Mouse (Mus musculus) heart, postnatal 0 days (tissue): ENCODE measurements around the gene Akirin2. TPM values are rescaled to one million over a fixed set of nuclear protein-coding genes. Genes with fewer than 3 reads are reported as not detected.

Experiments
- ATAC-seq: fragments of 200-750 bp; cut with Nextera tagmentation; 2 replicates; pipeline ENCODE4 v1.8.0; 2017; ENCODE audit warnings: low read depth, moderate number of reproducible peaks, moderate library complexity; ENCODE audit not compliant: insufficient read depth
- DNase-seq: peaks from one replicate; pipeline ENCODE4 v3.0.0-alpha.2; 2016; ENCODE audit warnings: low spot score
- H3K27ac ChIP-seq: fragments of 300-500 bp; sonication (generic); 2 replicates; pipeline ENCODE4 v1.5.1; 2014; ENCODE audit warnings: low read depth, mild to moderate bottlenecking
- H3K27me3 ChIP-seq: fragments of 300-500 bp; sonication (generic); 2 replicates; pipeline ENCODE4 v1.6.1; 2014; ENCODE audit warnings: low read length, mixed read lengths; ENCODE audit not compliant: control insufficient read depth, insufficient read depth
- H3K36me3 ChIP-seq: fragments of 300-500 bp; sonication (generic); replicated peaks from 2 replicates; pipeline ENCODE4 v1.6.1; 2014; ENCODE audit warnings: low read length, mixed read lengths; ENCODE audit not compliant: control insufficient read depth, insufficient read depth
- H3K4me1 ChIP-seq: fragments of 300-500 bp; sonication (generic); 2 replicates; pipeline ENCODE4 v1.6.1; 2014; ENCODE audit warnings: antibody characterized with exemption; ENCODE audit not compliant: control insufficient read depth, insufficient read depth
- H3K4me2 ChIP-seq: fragments of 300-500 bp; sonication (generic); 2 replicates; pipeline ENCODE4 v1.6.1; 2014; ENCODE audit warnings: low read depth, mild to moderate bottlenecking, low read length, moderate library complexity
- H3K4me3 ChIP-seq: fragments of 300-500 bp; sonication (generic); 2 replicates; pipeline ENCODE4 v1.5.1; 2014; ENCODE audit warnings: low read depth, low read length
- H3K9ac ChIP-seq: fragments of 300-500 bp; sonication (generic); replicated peaks from 2 replicates; pipeline ENCODE4 v1.6.1; 2014; ENCODE audit warnings: low read depth, low read length, mixed read lengths
- H3K9me3 ChIP-seq: fragments of 300-500 bp; sonication (generic); replicated peaks from 2 replicates; pipeline ENCODE4 v1.6.1; 2016; ENCODE audit warnings: low read length; ENCODE audit not compliant: control insufficient read depth
- CTCF ChIP-seq: IDR thresholded peaks from 2 replicates; pipeline ENCODE4 v1.5.1; 2016; ENCODE audit warnings: antibody characterized with exemption, control low read depth, low read depth
- EP300 ChIP-seq: IDR thresholded peaks from 2 replicates; pipeline ENCODE4 v1.6.1; 2016; ENCODE audit warnings: antibody characterized with exemption, low read depth
- WGBS: fragments of 180-500 bp; shearing (Covaris S2); extraction: QIAGEN DNeasy Blood & Tissue Kit; methylation state at CpG from one replicate; pipeline ENCODE4 v1.1.7; 2014; 5-methylcytosine and 5-hydroxymethylcytosine counted together
- polyA plus RNA-seq: library from polyadenylated mRNA; unstranded; fragments of >200 nt; fragmentation: Nextera tagmentation; extraction: Ambion mirVana; gene quantifications from 2 replicates; pipeline ENCODE4 v1.2.1, GENCODE M21; 2015
- total RNA-seq: library from RNA; depleted of rRNA; stranded (reverse); fragments of >200 nt; gene quantifications from 2 replicates; pipeline ENCODE4 v1.2.3, GENCODE M21; 2014; ENCODE audit warnings: low replicate concordance

Gene Akirin2
- total and polyA plus RNA-seq, 2 experiments from 2014 or later, result 29.0 to 34.2 TPM

DNA sequence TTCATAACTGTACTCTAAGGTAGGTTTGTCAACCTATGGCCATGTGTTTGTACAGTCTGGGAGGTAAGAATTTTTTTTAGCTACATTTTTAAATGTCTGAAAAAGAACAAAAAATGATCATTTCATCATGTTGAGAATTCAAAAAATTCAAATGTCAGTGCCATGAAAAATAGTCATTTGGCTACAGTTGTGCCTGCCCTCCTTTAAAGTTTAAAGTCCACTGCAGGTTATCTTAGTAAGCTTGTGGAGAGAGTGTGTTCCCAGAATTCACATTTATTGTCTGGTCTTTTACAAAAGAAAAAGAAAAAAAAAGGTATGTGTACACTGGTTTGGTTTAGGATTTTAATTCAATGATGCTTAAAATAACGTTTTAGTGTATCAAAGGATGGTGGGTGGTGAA, 3.9 kb downstream of the Akirin2 start:
- no peak for ATAC-seq
- WGBS, result 40% methylated on average over 1 of the region's 1 CpGs

DNA sequence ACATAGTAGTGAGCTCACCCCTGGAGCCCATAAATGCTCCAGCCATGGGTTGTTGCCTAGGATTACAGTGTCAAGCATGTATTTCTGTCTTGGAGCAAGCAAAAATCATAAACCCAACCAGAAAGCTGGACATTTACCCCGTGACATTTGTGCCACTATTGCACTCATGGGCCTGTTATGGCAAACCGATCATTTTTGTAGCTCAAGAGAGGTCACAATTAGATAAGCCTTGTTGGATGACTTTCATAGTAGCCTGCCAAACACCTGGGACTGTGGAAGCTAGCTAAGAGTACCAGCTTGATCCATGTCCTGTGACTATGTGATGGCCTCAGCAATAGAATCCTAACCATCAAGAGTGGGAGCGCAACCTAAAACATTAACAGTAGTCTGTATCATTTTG, 4.9 kb downstream of the Akirin2 start:
- Histone ChIP-seq H3K36me3 (no peaks in the 10 kb centered on the region), H3K27ac (peak overlapping the region; percentile 3; the same call in 1 of the 2 replicates), H3K4me1 (peaks cover 46% of the 10 kb centered on the region), H3K4me2 (no peak overlapping the region), H3K4me3 (no peak overlapping the region), H3K9ac (no peak overlapping the region), H3K27me3 (no peaks in the 10 kb centered on the region), H3K9me3 (no peaks in the 10 kb centered on the region)
- ATAC-seq (no peak), DNase-seq (no peak)
- WGBS, result 70% methylated on average over 3 of the region's 3 CpGs
- TF ChIP-seq CTCF, result no peak
- no peak for TF ChIP-seq EP300

More for the DNA sequence above, 3.9 kb downstream of the Akirin2 start:
- no peak overlapping the region for H3K4me2 ChIP-seq
- no peak overlapping the region for H3K9ac ChIP-seq
- no peak for TF ChIP-seq CTCF
- TF ChIP-seq EP300, result no peak
- peaks cover 46% of the 10 kb centered on the region for H3K4me1 ChIP-seq
- H3K27me3 ChIP-seq, result no peaks in the 10 kb centered on the region
- H3K36me3 ChIP-seq, result no peaks in the 10 kb centered on the region
- no peak overlapping the region for H3K4me3 ChIP-seq
- no peak overlapping the region for H3K27ac ChIP-seq
- H3K9me3 ChIP-seq, result no peaks in the 10 kb centered on the region
- DNase-seq, result no peak

DNA sequence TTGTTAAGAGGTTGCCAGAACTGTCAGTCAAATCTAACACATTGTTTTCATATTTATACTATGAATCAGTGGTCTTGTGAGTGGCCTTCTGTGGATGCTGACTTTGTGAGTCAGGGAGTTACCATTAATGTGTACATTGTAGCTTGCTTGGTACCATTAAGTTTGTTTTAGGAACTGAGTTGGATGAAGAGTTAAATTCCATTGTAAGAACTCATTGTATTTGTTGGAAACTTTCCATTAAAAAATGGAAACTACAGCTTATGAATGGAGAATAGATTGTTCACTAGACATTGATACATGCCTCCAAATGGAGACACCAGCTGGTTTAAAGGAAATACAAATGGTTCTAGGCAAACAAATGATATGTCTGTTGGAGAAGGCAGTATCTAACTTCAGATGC, 5.4 kb downstream of the Akirin2 start:
- ATAC-seq, result no peak
- Histone ChIP-seq H3K9me3 (no peaks in the 10 kb centered on the region), H3K36me3 (no peaks in the 10 kb centered on the region), H3K27ac (peak overlapping the region; percentile 3; the same call in 1 of the 2 replicates), H3K27me3 (no peaks in the 10 kb centered on the region), H3K9ac (no peak overlapping the region), H3K4me1 (peaks cover 46% of the 10 kb centered on the region), H3K4me3 (no peak overlapping the region), H3K4me2 (no peak overlapping the region)
- TF ChIP-seq CTCF (no peak), EP300 (no peak)
- DNase-seq, result no peak

DNA sequence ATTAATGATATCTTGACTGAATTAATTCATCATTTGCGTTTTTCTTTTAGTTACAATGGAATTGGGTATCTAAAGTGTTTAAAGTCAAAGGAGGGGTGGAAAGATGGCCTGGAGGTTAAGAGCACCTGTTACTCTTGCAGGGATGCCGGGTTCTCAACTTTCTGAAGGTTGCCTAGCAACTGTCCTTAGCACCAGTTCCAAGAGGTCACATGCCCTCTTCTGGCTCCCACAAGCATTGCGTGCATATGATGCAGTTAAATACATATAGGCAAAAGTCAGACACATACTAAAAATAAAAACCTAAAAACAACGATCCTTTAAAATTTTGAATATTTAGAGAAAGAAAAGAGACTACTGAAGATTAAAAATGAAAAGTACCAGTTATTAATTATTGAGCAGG, 10.2 kb downstream of the Akirin2 start:
- ATAC-seq (no peak), DNase-seq (peak; percentile 44)

GRCm38 (mm10) chr4:34566226-34566625, 15.5 kb downstream of the Akirin2 start:
- Histone ChIP-seq H3K36me3 (peaks cover 61% of the 10 kb centered on the region), H3K9ac (no peak overlapping the region), H3K4me2 (no peak overlapping the region), H3K9me3 (no peaks in the 10 kb centered on the region), H3K27me3 (no peaks in the 10 kb centered on the region), H3K27ac (peak overlapping the region; percentile 7; the same call in 1 of the 2 replicates), H3K4me3 (no peak overlapping the region), H3K4me1 (no peaks in the 10 kb centered on the region)
- ATAC-seq, result no peak
- WGBS, result 74% methylated on average over 6 of the region's 6 CpGs
- no peak for DNase-seq
- TF ChIP-seq CTCF (no peak), EP300 (no peak)

More for the DNA sequence above, 10.2 kb downstream of the Akirin2 start:
- H3K36me3 ChIP-seq, result peaks cover 19% of the 10 kb centered on the region
- 59% methylated on average over 4 of the region's 4 CpGs for WGBS
- H3K4me1 ChIP-seq, result peaks cover 20% of the 10 kb centered on the region
- H3K9me3 ChIP-seq, result no peaks in the 10 kb centered on the region
- no peak overlapping the region for H3K9ac ChIP-seq
- TF ChIP-seq CTCF (peak; percentile 57), EP300 (no peak)
- no peaks in the 10 kb centered on the region for H3K27me3 ChIP-seq
- H3K4me3 ChIP-seq, result no peak overlapping the region
- H3K27ac ChIP-seq, result no peak overlapping the region
- H3K4me2 ChIP-seq, result no peak overlapping the region

GRCm38 (mm10) chr4:34572876-34573275, 22.1 kb downstream of the Akirin2 start:
- Histone ChIP-seq H3K9me3 (no peaks in the 10 kb centered on the region), H3K27me3 (no peaks in the 10 kb centered on the region), H3K36me3 (peaks cover 88% of the 10 kb centered on the region), H3K4me1 (no peaks in the 10 kb centered on the region), H3K9ac (no peak overlapping the region), H3K4me2 (no peak overlapping the region), H3K4me3 (no peak overlapping the region), H3K27ac (no peak overlapping the region)
- TF ChIP-seq EP300 (no peak), CTCF (no peak)
- DNase-seq (no peak), ATAC-seq (no peak)
- 59% methylated on average over 2 of the region's 2 CpGs for WGBS
